Mouse (Mus musculus): ENCODE results near the gene Gm17409.

Gene Gm17409

GRCm38 (mm10) chr2:58485152-58485551 lies 15.2 kb downstream of the Gm17409 start:
- DNase-seq, result no peak

- DNase-seq, result no peak
Measured at GRCm38 (mm10) chr2:58485683-58486082, 15.8 kb downstream of the Gm17409 start.

- DNase-seq, result no peak
Measured at GRCm38 (mm10) chr2:58486441-58487278, 16.7 kb downstream of the Gm17409 start.

- no peak for DNase-seq
Measured at GRCm38 (mm10) chr2:58487279-58487560, 17.3 kb downstream of the Gm17409 start.

- no peak for DNase-seq
Measured at GRCm38 (mm10) chr2:58488404-58488803, 18.5 kb downstream of the Gm17409 start.

GRCm38 (mm10) chr2:58489275-58489674 lies 19.4 kb downstream of the Gm17409 start:
- DNase-seq, result no peak

GRCm38 (mm10) chr2:58493685-58494635 lies 24.0 kb downstream of the Gm17409 start:
- no peak for DNase-seq

GRCm38 (mm10) chr2:58495271-58495670 lies 25.4 kb downstream of the Gm17409 start:
- DNase-seq, result no peak

GRCm38 (mm10) chr2:58496647-58497410 lies 26.9 kb downstream of the Gm17409 start:
- no peak for DNase-seq

- DNase-seq, result no peak
Measured at GRCm38 (mm10) chr2:58505306-58506090, 35.6 kb downstream of the Gm17409 start.

- DNase-seq, result no peak
Measured at GRCm38 (mm10) chr2:58510192-58510591, 40.3 kb downstream of the Gm17409 start.

GRCm38 (mm10) chr2:58513212-58513611 lies 43.3 kb downstream of the Gm17409 start:
- no peak for DNase-seq

- no peak for DNase-seq
Measured at GRCm38 (mm10) chr2:58514489-58514888, 44.6 kb downstream of the Gm17409 start.

- DNase-seq, result no peak
Measured at GRCm38 (mm10) chr2:58516000-58516399, 46.1 kb downstream of the Gm17409 start.

- DNase-seq, result no peak
Measured at GRCm38 (mm10) chr2:58516920-58517319, 47.0 kb downstream of the Gm17409 start.

GRCm38 (mm10) chr2:58518517-58518916 lies 48.6 kb downstream of the Gm17409 start:
- DNase-seq, result no peak

Data from right cerebral cortex, adult 18-20 months (tissue).